Mouse (Mus musculus) mouse embryonic stem cell (cell line): Measurements from ENCODE around the gene Ubiad1.

Experiments used
- in situ Hi-C, 2 experiments: fragments of 300-500 bp; cut with MboI; formaldehyde crosslinking; loops; 1 replicate in 1 of 2; 3 replicates in 1 of 2; pipeline ENCODE4 v1.14.3; 2019 to 2020; ENCODE audit warnings: low sequenced_read_pairs in 2 of 2, low pct_unique_long_range_greater_than_20kb in 1 of 2, mixed read lengths in 1 of 2; ENCODE audit not compliant: unreplicated experiment in 1 of 2

The Ubiad1 gene

GRCm38 (mm10) chr4:148460656-148461284 is 16.2 kb upstream of the Ubiad1 start:
- in situ Hi-C loops, result no loop called here

GRCm38 (mm10) chr4:148455477-148456025 is 11.0 kb upstream of the Ubiad1 start:
- in situ Hi-C loops, result no loop called here

GRCm38 (mm10) chr4:148453707-148454106 is 9.1 kb upstream of the Ubiad1 start:
- in situ Hi-C loops, result no loop called here

GRCm38 (mm10) chr4:148448853-148449245 is 4.3 kb upstream of the Ubiad1 start:
- in situ Hi-C loops, result no loop called here

- in situ Hi-C loops, result no loop called here
Observed at GRCm38 (mm10) chr4:148448179-148448852, 3.7 kb upstream of the Ubiad1 start, which contains the start of gene Mtor. Gene Mtor (plus strand): TSS chr4:148448611.

- in situ Hi-C loops, result no loop called here
Observed at GRCm38 (mm10) chr4:148442598-148442997, 2.0 kb downstream of the Ubiad1 start.

GRCm38 (mm10) chr4:148441931-148442330 is 2.6 kb downstream of the Ubiad1 start:
- in situ Hi-C loops, result no loop called here

GRCm38 (mm10) chr4:148435657-148436330 is 8.8 kb downstream of the Ubiad1 start:
- in situ Hi-C loops, result no loop called here

- in situ Hi-C loops, result no loop called here
Observed at GRCm38 (mm10) chr4:148435106-148435505, 9.5 kb downstream of the Ubiad1 start.

GRCm38 (mm10) chr4:148434554-148434953 is 10.0 kb downstream of the Ubiad1 start:
- in situ Hi-C loops, result no loop called here

GRCm38 (mm10) chr4:148433813-148434212 is 10.8 kb downstream of the Ubiad1 start:
- in situ Hi-C loops, result no loop called here

- in situ Hi-C loops, result no loop called here
Observed at GRCm38 (mm10) chr4:148433336-148433735, 11.2 kb downstream of the Ubiad1 start.

- in situ Hi-C loops, result no loop called here
Observed at GRCm38 (mm10) chr4:148432488-148432887, 12.1 kb downstream of the Ubiad1 start.

- in situ Hi-C loops, result no loop called here
Observed at GRCm38 (mm10) chr4:148430880-148431519, 13.6 kb downstream of the Ubiad1 start.

- in situ Hi-C loops, result no loop called here
Observed at GRCm38 (mm10) chr4:148429686-148430085, 14.9 kb downstream of the Ubiad1 start.

GRCm38 (mm10) chr4:148429121-148429520 is 15.4 kb downstream of the Ubiad1 start:
- in situ Hi-C loops, result no loop called here

GRCm38 (mm10) chr4:148428544-148428943 is 16.0 kb downstream of the Ubiad1 start:
- in situ Hi-C loops, result no loop called here

- in situ Hi-C loops, result no loop called here
Observed at GRCm38 (mm10) chr4:148426950-148427850, 17.4 kb downstream of the Ubiad1 start.
